Mouse (Mus musculus): ENCODE measurements at regions not wholly inside any gene's neighbourhood (a gene's known extent, or its start where the extent isn't known, plus 50 kb on each side); places are given as distances from the start of the nearest gene placed in this dataset.

- TF ChIP-seq CTCF (IDR thresholded peaks at IDR 0.05; ENCODE audit: extremely low read depth, insufficient read depth, insufficient read length, insufficient replicate concordance) = no peak
- TF ChIP-seq POLR2A (IDR thresholded peaks at IDR 0.05; ENCODE audit: low read depth, low read length) = no peak
Measured at GRCm38 (mm10) chr17:83297379-83298121, 53.2 kb upstream of the Eml4 start.
